Mouse (Mus musculus) bone marrow, adult 2 months (tissue): ENCODE data around the gene Nrsn2.

ENCODE experiments used
- CTCF ChIP-seq: fragments of 200-500 bp; IDR thresholded peaks from 2 replicates; pipeline ENCODE4 v1.5.1; 2011; ENCODE audit warnings: low read length, control low read depth; ENCODE audit not compliant: control insufficient read depth, insufficient read depth
- POLR2A ChIP-seq: fragments of 200-500 bp; IDR thresholded peaks from 2 replicates; pipeline ENCODE4 v1.6.1; 2011; ENCODE audit warnings: low read depth, mild to moderate bottlenecking, control low read depth, low read length, borderline replicate concordance; ENCODE audit not compliant: control insufficient read depth

- TF ChIP-seq CTCF (no peak), POLR2A (no peak)
Measured at GRCm38 (mm10) chr2:152372104-152372503, 4.3 kb downstream of the Nrsn2 start.
